Mouse (Mus musculus) heart, embryonic 13.5 days (tissue): Measurements from ENCODE around the gene Fus. TPM values are rescaled to one million over a fixed set of nuclear protein-coding genes. Genes with fewer than 3 reads are reported as not detected.

Experiments
- ATAC-seq: fragments of 200-750 bp; cut with Nextera tagmentation; 2 replicates; pipeline ENCODE4 v1.8.0; 2017; ENCODE audit warnings: moderate TSS enrichment; ENCODE audit not compliant: insufficient number of reproducible peaks, low FRiP score, low TSS enrichment; ENCODE audit errors: extremely low read depth
- H3K27ac ChIP-seq: fragments of 300-500 bp; sonication (generic); replicated peaks from 2 replicates; pipeline ENCODE4 v1.5.1; 2015; ENCODE audit warnings: moderate library complexity, mild to moderate bottlenecking, inconsistent platforms
- H3K27me3 ChIP-seq: fragments of 300-500 bp; sonication (generic); replicated peaks from 2 replicates; pipeline ENCODE4 v1.6.1; 2015; ENCODE audit warnings: mild to moderate bottlenecking, inconsistent platforms
- H3K36me3 ChIP-seq: fragments of 300-500 bp; sonication (generic); 2 replicates; pipeline ENCODE4 v1.6.1; 2015; ENCODE audit warnings: mild to moderate bottlenecking, inconsistent platforms
- H3K4me1 ChIP-seq: fragments of 300-500 bp; sonication (generic); 2 replicates; pipeline ENCODE4 v1.6.1; 2015; ENCODE audit warnings: inconsistent platforms
- H3K4me2 ChIP-seq: fragments of 300-500 bp; sonication (generic); 2 replicates; pipeline ENCODE4 v1.6.1; 2015; ENCODE audit warnings: inconsistent platforms, mild to moderate bottlenecking, moderate library complexity
- H3K4me3 ChIP-seq: fragments of 300-500 bp; sonication (generic); 2 replicates; pipeline ENCODE4 v1.5.1; 2015; ENCODE audit warnings: moderate library complexity, mild to moderate bottlenecking, inconsistent platforms
- H3K9ac ChIP-seq: fragments of 300-500 bp; sonication (generic); 2 replicates; pipeline ENCODE4 v1.6.1; 2015; ENCODE audit warnings: inconsistent platforms, mild to moderate bottlenecking, moderate library complexity
- H3K9me3 ChIP-seq: fragments of 300-500 bp; sonication (generic); 2 replicates; pipeline ENCODE4 v1.6.1; 2016; ENCODE audit warnings: inconsistent platforms
- WGBS: fragments of 180-500 bp; shearing (Covaris S2); methylation state at CpG from one replicate; pipeline ENCODE4 v1.1.7; 2015; ENCODE audit warnings: mixed read lengths; 5-methylcytosine and 5-hydroxymethylcytosine counted together
- polyA plus RNA-seq: library from polyadenylated mRNA; unstranded; fragments of >200 nt; fragmentation: Nextera tagmentation; extraction: Ambion mirVana; gene quantifications from 2 replicates; pipeline ENCODE4 v1.2.1, GENCODE M21; 2015

Gene Fus
- polyA plus RNA-seq, 1 experiment from 2014 or later: 310 TPM

- Histone ChIP-seq H3K9ac (peak overlapping the region; percentile 80), H3K27me3 (no peaks in the 10 kb centered on the region), H3K9me3 (no peaks in the 10 kb centered on the region), H3K27ac (peak overlapping the region; percentile 26), H3K4me2 (peak overlapping the region; percentile 72), H3K4me1 (peaks cover 23% of the 10 kb centered on the region), H3K36me3 (peaks cover 46% of the 10 kb centered on the region), H3K4me3 (peak overlapping the region; percentile 53)
- 33% methylated on average over 5 of the region's 5 CpGs for WGBS
- no peak for ATAC-seq
Observed at GRCm38 (mm10) chr7:127992488-127993340, 25.5 kb downstream of the Fus start.

GRCm38 (mm10) chr7:127993341-127993977, 26.2 kb downstream of the Fus start, which contains the start of gene Pycard:
Gene Pycard, minus strand, starts transcription at chr7:127993867.
- H3K9ac ChIP-seq: peak within 1 kb of the TSS; percentile 80
- no peak for ATAC-seq
- peaks cover 23% of the 10 kb centered on the region for H3K4me1 ChIP-seq
- peak within 1 kb of the TSS; percentile 72 for H3K4me2 ChIP-seq
- H3K27ac ChIP-seq: peak within 1 kb of the TSS; percentile 26
- no peaks in the 10 kb centered on the region for H3K27me3 ChIP-seq
- no peaks in the 10 kb centered on the region for H3K9me3 ChIP-seq
- H3K36me3 ChIP-seq: peaks cover 38% of the 10 kb centered on the region
- peak within 1 kb of the TSS; percentile 53 for H3K4me3 ChIP-seq
- WGBS: 15% methylated on average over 18 of the region's 18 CpGs

- H3K4me1 ChIP-seq: peaks cover 23% of the 10 kb centered on the region
- no peak overlapping the region for H3K4me3 ChIP-seq
- H3K36me3 ChIP-seq: no peaks in the 10 kb centered on the region
- no peak overlapping the region for H3K27ac ChIP-seq
- H3K27me3 ChIP-seq: 0 out of 2 replicates have a peak, but pooled peaks cover under 1% of the 10 kb centered on the region
- no peaks in the 10 kb centered on the region for H3K9me3 ChIP-seq
- WGBS: 58% methylated on average over 1 of the region's 1 CpGs
- ATAC-seq: no peak
- no peak overlapping the region for H3K9ac ChIP-seq
- no peak overlapping the region for H3K4me2 ChIP-seq
Observed at GRCm38 (mm10) chr7:127999436-127999835, 32.2 kb downstream of the Fus start.

GRCm38 (mm10) chr7:128000068-128000950, 33.1 kb downstream of the Fus start:
- WGBS: 28% methylated on average over 1 of the region's 1 CpGs
- no peak overlapping the region for H3K4me2 ChIP-seq
- no peak for ATAC-seq

GRCm38 (mm10) chr7:128003098-128003497, 35.8 kb downstream of the Fus start:
- no peak for ATAC-seq
- 73% methylated on average over 6 of the region's 6 CpGs for WGBS
- H3K27ac ChIP-seq: peak overlapping the region; percentile 51
- no peak overlapping the region for H3K9ac ChIP-seq
- no peak overlapping the region for H3K4me3 ChIP-seq
- H3K27me3 ChIP-seq: peaks cover 33% of the 10 kb centered on the region; the same call in 1 of the 2 replicates
- H3K4me1 ChIP-seq: peaks cover 32% of the 10 kb centered on the region
- H3K4me2 ChIP-seq: no peak overlapping the region
- no peaks in the 10 kb centered on the region for H3K9me3 ChIP-seq
- no peaks in the 10 kb centered on the region for H3K36me3 ChIP-seq

More at GRCm38 (mm10) chr7:128000068-128000950, 33.1 kb downstream of the Fus start:
- no peak overlapping the region for H3K9ac ChIP-seq
- no peak overlapping the region for H3K4me3 ChIP-seq
- no peaks in the 10 kb centered on the region for H3K9me3 ChIP-seq
- no peaks in the 10 kb centered on the region for H3K36me3 ChIP-seq
- peaks cover 32% of the 10 kb centered on the region for H3K4me1 ChIP-seq
- H3K27ac ChIP-seq: no peak overlapping the region
- peaks cover 9% of the 10 kb centered on the region; the same call in 1 of the 2 replicates for H3K27me3 ChIP-seq

GRCm38 (mm10) chr7:128003688-128004087, 36.4 kb downstream of the Fus start, which contains the start of gene Trim72:
Gene Trim72, plus strand, starts transcription at chr7:128003949.
- H3K9ac ChIP-seq: peak within 1 kb of the TSS; percentile 67
- peak within 1 kb of the TSS; percentile 65 for H3K4me2 ChIP-seq
- ATAC-seq: peak; percentile 46
- WGBS: 39% methylated on average over 2 of the region's 2 CpGs
- H3K27me3 ChIP-seq: peaks cover 39% of the 10 kb centered on the region; the same call in 1 of the 2 replicates
- peak within 1 kb of the TSS; percentile 39 for H3K4me3 ChIP-seq
- peaks cover 32% of the 10 kb centered on the region for H3K4me1 ChIP-seq
- no peaks in the 10 kb centered on the region for H3K36me3 ChIP-seq
- H3K9me3 ChIP-seq: no peaks in the 10 kb centered on the region
- peak within 1 kb of the TSS; percentile 51 for H3K27ac ChIP-seq

- H3K36me3 ChIP-seq: no peaks in the 10 kb centered on the region
- H3K27ac ChIP-seq: peak overlapping the region; percentile 51
- peaks cover 39% of the 10 kb centered on the region; the same call in 1 of the 2 replicates for H3K27me3 ChIP-seq
- WGBS: 32% methylated on average over 5 of the region's 5 CpGs
- peak overlapping the region; percentile 67 for H3K9ac ChIP-seq
- H3K9me3 ChIP-seq: no peaks in the 10 kb centered on the region
- H3K4me1 ChIP-seq: peaks cover 32% of the 10 kb centered on the region
- ATAC-seq: no peak
- H3K4me2 ChIP-seq: peak overlapping the region; percentile 65
- H3K4me3 ChIP-seq: peak overlapping the region; percentile 39
Observed at GRCm38 (mm10) chr7:128004150-128004486, 36.9 kb downstream of the Fus start.

- no peak for ATAC-seq
- no peaks in the 10 kb centered on the region for H3K9me3 ChIP-seq
- 22% methylated on average over 35 of the region's 35 CpGs for WGBS
- peak overlapping the region; percentile 51; the same call in 1 of the 2 replicates for H3K27ac ChIP-seq
- peak overlapping the region; percentile 65 for H3K4me2 ChIP-seq
- peak overlapping the region; percentile 67 for H3K9ac ChIP-seq
- H3K4me1 ChIP-seq: peaks cover 35% of the 10 kb centered on the region
- H3K27me3 ChIP-seq: peaks cover 44% of the 10 kb centered on the region
- H3K36me3 ChIP-seq: no peaks in the 10 kb centered on the region
- peak overlapping the region; percentile 39 for H3K4me3 ChIP-seq
Observed at GRCm38 (mm10) chr7:128004487-128005362, 37.5 kb downstream of the Fus start.

- no peak overlapping the region for H3K4me2 ChIP-seq
- WGBS: 69% methylated on average over 7 of the region's 7 CpGs
- H3K4me1 ChIP-seq: peaks cover 35% of the 10 kb centered on the region
- H3K27ac ChIP-seq: no peak overlapping the region
- H3K4me3 ChIP-seq: no peak overlapping the region
- peaks cover 54% of the 10 kb centered on the region for H3K27me3 ChIP-seq
- ATAC-seq: no peak
- H3K9ac ChIP-seq: no peak overlapping the region
- H3K36me3 ChIP-seq: no peaks in the 10 kb centered on the region
- no peaks in the 10 kb centered on the region for H3K9me3 ChIP-seq
Observed at GRCm38 (mm10) chr7:128006193-128006592, 38.9 kb downstream of the Fus start.

- Histone ChIP-seq H3K4me3 (peak overlapping the region; percentile 6; the same call in 1 of the 2 replicates), H3K36me3 (no peaks in the 10 kb centered on the region), H3K27me3 (peaks cover 50% of the 10 kb centered on the region), H3K9me3 (no peaks in the 10 kb centered on the region), H3K9ac (peak overlapping the region; percentile 52), H3K4me2 (peak overlapping the region; percentile 58), H3K4me1 (peaks cover 14% of the 10 kb centered on the region), H3K27ac (no peak overlapping the region)
- no peak for ATAC-seq
- WGBS: 25% methylated on average over 40 of the region's 40 CpGs
Observed at GRCm38 (mm10) chr7:128009715-128010340, 42.6 kb downstream of the Fus start.
